Mouse (Mus musculus) urinary bladder, adult 2 months (tissue): ENCODE results near the gene March4. TPM values are rescaled to one million over a fixed set of nuclear protein-coding genes. Genes with fewer than 3 reads are reported as not detected.

Experiments used
- DNase-seq: peaks from one replicate; pipeline ENCODE4 v3.0.0; 2022; ENCODE audit warnings: low spot score
- polyA plus RNA-seq: library from polyadenylated mRNA; depleted of rRNA; stranded (reverse); fragments of >200 nt; gene quantifications from 2 replicates; pipeline ENCODE4 v1.2.3, GENCODE M21; 2012

The March4 gene
- polyA plus RNA-seq, 1 experiment, result 0.04 TPM

DNA sequence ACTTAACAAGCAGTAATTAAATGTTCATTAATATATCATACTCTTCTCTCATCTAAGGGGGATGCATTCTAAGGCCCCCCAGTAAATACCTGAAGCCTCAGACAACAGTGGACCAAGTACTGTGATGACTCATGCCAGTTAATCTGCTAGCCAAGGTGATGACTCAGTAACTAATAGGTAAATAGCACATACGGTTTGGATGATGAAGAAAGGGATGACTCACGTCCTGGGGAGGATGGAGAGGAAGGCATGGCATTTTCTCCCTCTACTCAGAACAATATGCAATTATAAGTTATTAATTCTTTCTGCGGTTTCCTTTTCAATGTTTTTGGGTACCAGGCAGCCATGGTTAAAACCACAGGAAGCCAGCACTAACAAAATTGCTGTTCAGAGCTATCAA is 87.0 kb downstream of the March4 start:
- no peak for DNase-seq

- DNase-seq, result no peak
Observed at GRCm38 (mm10) chr1:72442747-72443146, 94.0 kb downstream of the March4 start.

- DNase-seq, result no peak
Observed at GRCm38 (mm10) chr1:72439146-72439545, 97.6 kb downstream of the March4 start.

GRCm38 (mm10) chr1:72436967-72437366 is 99.8 kb downstream of the March4 start:
- DNase-seq, result no peak

DNA sequence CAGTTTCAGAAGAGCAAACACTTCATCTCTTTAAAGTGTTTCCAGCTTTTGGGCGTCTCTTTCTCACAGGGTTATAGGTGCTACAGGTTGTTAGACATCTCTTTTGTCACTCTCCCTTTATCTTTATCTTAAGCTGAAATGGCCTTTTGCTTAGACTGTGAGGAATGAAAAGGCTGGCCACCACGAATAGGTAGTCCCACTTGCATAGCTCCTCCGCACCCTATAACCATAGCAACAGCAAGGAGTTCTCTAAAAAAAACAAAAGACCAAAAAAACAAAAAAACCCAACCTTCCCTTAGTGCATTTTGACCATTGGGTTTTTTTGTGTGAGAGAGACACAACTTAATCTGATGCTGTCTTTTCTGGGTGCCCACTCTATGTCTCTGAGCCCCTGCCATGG is 102.2 kb downstream of the March4 start:
- no peak for DNase-seq

- DNase-seq, result no peak
Observed at GRCm38 (mm10) chr1:72432579-72432978, 104.2 kb downstream of the March4 start.

DNA sequence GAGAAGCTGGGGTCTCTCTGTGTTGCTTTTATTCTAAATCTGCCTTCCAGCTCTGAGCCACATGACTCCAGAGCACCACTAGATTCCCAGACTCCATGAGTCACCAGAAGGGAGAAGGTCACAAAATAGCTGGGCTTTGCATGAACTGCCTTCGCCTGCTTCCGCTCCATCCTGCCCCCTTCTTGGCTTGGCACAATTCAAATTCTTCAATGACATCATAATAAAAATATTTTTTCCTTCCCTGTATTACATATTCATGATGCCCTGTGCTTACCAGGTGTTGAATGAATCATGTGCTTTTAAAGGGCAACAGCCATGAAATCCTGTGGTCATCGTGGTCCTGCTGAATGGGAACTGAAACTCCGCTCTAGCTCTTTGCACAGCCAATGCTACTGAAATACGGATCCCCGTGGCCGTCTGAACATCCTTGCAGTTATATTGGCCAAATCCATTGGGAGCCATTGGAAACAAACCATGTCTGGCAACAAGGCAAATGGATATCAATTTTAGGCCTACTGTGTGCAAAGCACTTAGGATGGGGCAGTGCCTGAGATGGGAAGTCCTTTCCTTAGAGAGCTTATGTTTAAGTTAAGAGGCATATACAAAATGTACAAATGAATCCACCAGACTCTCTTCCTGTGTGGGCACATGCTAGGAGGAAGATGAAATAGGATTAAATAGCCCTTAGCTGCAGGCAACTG is 107.5 kb downstream of the March4 start:
- DNase-seq, result no peak

GRCm38 (mm10) chr1:72428526-72428925 is 108.2 kb downstream of the March4 start:
- DNase-seq, result no peak

- no peak for DNase-seq
Observed at GRCm38 (mm10) chr1:72426456-72426855, 110.3 kb downstream of the March4 start.

DNA sequence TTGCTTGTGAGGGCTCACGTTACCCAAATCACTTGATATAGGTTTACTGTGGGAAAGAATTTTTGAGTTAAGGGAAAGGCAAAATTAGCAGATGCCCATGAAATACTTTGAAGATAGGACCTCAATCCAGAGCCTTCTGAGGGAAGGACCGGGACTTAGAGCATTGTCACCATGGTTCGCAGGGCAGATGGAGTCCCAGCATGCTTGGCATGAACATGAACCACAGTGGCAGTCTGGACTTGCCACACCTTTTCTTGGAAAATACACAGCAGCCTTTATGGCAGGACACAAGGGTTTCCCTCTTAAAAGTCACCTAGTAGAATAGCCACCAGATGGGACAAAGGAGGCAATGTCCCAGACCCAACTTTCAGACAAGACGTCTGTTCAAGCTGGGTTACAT is 114.6 kb downstream of the March4 start:
- DNase-seq, result no peak

DNA sequence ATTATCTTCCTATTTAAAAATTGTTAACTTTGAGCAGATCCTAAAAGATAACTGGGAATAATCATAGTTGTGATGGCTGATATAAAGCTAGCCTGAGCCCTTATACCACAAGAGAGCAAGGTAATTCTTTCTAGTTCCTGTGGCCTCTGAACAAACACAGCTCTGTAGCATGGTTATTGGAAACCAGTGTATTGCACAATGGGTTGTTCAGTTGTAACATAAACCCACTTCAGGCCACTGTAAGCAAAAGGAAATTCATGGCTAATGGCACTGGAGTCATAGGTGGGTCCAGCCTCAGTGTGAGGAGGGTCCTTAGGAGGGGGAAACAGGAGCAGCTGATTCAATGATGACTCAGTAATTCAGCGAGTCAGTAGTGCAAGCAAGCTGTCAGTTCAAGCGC is 116.5 kb downstream of the March4 start:
- DNase-seq, result no peak

DNA sequence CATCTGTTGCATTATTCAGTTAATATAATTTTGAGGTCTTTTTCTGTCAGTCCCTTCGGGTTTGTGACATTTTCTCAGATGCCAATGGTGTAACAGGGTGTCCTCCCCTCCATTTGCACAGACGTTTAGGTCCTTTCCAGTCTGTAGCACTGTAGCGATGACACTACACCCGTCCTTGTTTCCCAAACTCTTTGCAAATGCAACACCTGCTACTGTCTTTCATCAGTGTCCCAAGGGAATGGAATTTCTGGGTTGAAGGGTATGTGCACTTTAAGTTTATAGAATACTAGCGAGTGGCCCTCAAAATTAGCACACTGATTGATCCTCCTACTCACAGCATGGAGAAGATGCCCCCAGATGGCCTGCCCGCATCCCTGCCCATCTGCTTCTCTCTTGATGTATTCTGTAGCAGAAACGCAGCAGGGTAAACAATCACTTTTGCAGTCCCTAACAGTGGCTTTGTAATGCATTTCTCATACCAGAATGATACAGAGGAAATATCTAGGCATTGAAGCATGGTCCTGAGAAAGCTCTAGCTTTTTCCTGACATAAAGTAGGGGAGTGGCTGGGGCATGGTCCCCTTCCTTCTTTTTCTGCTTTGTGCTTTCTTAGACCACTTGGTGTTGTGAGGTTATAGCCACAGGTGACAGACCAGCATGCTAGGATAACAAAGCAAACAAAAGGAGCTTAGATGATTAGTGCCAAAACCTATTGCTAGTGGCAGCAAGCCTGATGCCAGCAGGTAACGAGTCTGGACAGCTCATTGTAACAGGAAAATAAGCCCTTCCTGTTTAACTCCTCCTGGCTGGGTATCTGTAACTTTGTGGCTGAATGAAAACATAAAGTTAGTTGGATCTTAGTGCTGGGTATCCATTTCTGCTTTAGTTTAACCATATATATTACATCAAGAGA is 117.7 kb downstream of the March4 start:
- DNase-seq, result no peak

DNA sequence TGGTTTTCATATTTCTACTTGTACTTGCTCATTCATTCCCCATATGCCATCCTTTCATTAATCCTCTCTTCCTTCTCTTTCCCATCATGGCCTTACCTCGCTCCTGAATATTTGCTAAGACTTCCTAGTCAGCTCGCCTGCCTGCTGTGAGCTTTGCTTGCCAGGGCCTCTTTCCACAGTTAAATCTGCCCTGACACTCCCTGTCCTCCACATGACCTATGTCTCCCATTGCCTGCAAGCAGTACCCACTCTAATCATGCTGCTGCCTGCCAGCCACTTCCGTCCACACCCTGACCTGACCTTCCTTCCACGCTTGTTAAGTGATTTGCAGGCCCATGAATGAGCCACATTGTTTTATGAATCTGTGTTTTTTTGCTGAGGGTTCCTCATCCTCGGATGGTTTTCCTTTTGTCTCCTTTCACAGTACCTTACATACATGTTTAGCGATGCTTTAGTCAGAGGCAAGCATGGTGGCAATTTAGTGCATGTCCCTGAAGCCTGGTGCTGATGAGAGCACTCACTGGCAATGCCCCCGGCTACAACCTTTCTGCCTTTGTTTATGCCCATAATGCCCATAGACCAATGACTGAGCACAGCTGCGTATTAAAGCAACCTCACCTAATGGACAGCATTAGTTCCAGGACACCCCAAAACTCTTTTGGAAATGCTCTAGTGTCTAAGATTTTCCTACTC is 122.0 kb downstream of the March4 start:
- DNase-seq, result no peak

DNA sequence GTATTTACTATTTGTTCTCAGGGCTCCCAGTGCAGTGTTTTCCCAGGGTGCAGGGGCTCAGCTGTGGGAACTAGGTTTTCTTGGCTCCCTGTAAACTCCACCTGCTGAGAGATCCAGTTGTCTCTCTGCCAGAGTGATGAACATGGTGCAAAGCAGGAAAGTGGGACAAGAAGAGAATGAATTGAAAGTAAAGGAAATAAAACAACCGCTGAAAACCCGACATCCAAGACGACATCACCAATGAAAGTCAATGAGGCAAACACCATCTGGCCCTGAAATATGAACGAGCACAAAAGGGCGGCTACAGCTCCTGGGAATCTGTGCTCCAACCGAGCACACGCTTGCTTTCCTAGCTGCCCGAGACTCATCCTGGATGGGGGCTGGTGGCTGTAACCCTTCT is 122.6 kb downstream of the March4 start:
- DNase-seq, result no peak

GRCm38 (mm10) chr1:72413205-72413604 is 123.5 kb downstream of the March4 start:
- DNase-seq, result no peak

- DNase-seq, result no peak
Observed at GRCm38 (mm10) chr1:72411108-72411507, 125.6 kb downstream of the March4 start.

DNA sequence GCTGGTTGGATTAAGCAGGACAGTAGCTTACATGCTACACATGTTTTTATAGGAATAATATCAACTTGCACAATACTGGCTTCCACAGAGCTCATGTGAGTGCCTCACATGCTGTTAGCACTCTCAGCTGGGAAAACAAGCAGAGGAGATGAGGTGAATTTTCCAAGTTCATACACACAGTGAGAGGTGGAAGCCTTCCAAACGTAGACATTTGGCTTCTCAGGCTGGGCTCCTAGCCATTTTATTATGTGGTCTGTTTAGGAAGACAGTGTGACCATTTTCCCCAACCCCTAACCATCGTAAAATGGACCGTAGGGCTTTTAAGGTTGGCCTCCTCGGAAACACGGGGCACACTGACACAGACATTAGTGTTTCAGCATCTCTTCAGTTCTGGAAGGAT is 126.8 kb downstream of the March4 start:
- no peak for DNase-seq

GRCm38 (mm10) chr1:72406505-72407079 is 130.1 kb downstream of the March4 start:
- DNase-seq, result no peak

DNA sequence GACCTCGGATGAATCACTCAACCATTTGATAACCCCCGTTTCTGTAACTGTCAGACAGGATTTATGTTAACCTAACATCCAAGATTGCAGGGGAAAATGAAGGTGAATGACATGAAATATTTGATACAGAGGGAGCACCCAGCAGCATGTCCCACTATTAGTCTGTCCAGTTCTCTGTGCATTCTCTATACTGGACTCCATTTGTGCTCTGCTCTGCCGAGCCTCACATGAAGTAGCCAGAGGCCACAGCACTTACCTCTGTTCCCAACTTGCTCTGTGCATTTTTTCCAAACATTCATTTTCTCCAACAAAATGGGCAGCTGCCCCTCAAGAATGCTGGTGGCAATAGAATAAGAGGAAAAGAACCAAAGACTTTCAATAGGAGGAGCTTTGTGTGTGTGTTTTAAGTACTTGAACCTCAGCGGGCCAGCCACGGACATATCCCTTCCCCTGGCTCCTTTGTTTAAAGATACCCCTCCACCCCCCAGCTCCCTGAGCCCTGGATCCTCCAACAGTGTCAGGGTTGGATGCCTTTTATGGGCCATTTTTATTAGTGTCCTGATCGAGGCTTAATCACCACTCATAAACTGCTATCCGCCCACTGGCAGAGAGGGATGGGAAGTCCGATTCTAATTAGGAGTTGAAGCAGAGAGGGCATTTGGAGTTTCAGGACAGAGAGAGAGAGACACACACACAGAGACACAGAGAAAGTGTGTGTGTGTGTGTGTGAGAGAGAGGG is 135.2 kb downstream of the March4 start:
- no peak for DNase-seq

GRCm38 (mm10) chr1:72400616-72401015 is 136.1 kb downstream of the March4 start:
- DNase-seq, result no peak

GRCm38 (mm10) chr1:72399720-72400401 is 136.9 kb downstream of the March4 start:
- DNase-seq, result no peak
